Mouse (Mus musculus) lung, adult 2 months (tissue): ENCODE results near the gene Hsd17b6.

Source experiments
- CTCF ChIP-seq: fragments of 200-500 bp; IDR thresholded peaks from 2 replicates; pipeline ENCODE4 v1.5.1; 2011; ENCODE audit warnings: mild to moderate bottlenecking, low read length, control low read depth; ENCODE audit not compliant: insufficient read depth
- POLR2A ChIP-seq: fragments of 200-500 bp; IDR thresholded peaks from 2 replicates; pipeline ENCODE4 v1.6.1; 2011; ENCODE audit warnings: low read depth, mild to moderate bottlenecking, control low read depth, low read length, borderline replicate concordance; ENCODE audit errors: extremely low read depth

DNA sequence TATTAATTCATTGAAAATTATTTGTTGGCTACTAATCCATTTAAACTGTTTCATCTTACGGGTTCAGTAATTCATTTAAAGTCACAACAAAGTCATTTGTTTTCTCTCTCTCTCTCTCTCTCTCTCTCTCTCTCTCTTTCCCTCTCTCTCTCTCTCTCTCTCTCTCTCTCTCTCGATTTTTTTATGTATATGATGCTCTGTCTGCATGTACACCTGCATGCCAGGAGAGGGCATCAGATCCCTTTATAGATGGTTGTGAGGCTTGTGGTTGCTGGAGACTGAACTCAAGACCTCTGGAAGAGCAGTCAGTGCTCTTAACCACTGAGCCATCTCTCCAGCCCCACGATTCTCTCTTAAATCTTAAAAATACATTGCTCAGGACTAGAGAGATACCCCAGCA is 36.3 kb downstream of the Hsd17b6 start:
- TF ChIP-seq POLR2A = no peak
- no peak for TF ChIP-seq CTCF
